Mouse (Mus musculus) testis, postnatal 14 days (tissue): ENCODE results near the gene Chn2.

Experiments used
- DNase-seq: peaks from one replicate; pipeline ENCODE4 v3.0.0; 2021; ENCODE audit warnings: low spot score

The Chn2 gene

DNA sequence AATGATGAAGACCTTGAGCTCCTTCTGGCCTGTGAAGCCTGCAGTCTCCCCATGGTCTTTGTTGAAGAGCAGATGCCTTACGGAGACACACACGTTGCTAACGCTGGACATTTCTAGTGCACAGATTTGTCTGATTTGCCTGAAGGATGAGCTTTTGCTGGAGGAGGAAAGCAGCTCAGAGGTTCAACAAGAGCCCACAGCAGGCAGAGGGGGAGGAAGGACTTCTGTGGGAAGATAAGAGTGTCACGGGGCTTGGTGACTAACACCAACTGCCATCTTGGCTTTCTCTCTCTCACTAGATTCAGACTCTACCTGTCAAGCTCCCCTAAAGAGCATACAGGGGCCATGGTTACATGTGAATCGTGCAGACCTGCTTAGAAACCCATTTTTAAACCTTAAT, 37.3 kb downstream of the Chn2 start:
- DNase-seq: no peak

DNA sequence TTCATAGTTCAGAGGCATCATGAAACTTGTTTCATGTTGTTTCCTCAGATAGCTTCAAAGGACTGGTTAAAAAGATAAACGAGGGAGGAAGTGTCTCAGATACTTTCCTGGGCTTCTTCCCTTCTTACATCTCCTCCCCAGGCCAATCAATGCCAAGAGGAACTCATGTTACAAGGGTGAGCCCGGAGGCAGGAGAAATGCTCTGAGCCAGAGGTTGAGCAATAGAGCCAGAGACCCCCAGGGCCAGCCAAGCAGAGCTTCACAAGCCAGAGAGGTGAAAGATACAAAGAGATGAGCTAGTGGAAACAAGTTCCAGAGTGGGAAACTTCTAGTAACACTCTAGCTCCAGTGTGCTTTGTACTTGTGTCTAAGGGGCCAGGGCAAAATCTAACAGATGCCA, 38.9 kb downstream of the Chn2 start:
- no peak for DNase-seq

DNA sequence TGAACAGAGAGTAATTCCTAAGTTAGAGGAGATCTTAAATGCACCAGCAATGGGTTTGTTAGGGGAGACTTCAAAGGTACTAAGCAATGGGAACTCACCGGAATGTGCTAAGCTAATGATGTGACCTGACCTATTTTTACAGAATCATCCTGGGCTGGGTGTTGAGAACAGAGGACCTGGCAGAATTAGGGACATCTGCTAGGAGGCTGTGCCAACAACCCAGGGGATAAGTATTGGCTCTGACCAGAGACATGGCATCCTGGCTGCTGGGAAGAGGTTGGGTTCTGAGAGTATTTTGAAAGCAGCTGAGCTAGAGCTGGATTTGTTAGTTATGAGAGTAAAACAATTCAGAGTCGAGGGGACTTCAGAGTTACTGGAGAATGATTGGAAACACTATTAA, 40.5 kb downstream of the Chn2 start:
- no peak for DNase-seq

DNA sequence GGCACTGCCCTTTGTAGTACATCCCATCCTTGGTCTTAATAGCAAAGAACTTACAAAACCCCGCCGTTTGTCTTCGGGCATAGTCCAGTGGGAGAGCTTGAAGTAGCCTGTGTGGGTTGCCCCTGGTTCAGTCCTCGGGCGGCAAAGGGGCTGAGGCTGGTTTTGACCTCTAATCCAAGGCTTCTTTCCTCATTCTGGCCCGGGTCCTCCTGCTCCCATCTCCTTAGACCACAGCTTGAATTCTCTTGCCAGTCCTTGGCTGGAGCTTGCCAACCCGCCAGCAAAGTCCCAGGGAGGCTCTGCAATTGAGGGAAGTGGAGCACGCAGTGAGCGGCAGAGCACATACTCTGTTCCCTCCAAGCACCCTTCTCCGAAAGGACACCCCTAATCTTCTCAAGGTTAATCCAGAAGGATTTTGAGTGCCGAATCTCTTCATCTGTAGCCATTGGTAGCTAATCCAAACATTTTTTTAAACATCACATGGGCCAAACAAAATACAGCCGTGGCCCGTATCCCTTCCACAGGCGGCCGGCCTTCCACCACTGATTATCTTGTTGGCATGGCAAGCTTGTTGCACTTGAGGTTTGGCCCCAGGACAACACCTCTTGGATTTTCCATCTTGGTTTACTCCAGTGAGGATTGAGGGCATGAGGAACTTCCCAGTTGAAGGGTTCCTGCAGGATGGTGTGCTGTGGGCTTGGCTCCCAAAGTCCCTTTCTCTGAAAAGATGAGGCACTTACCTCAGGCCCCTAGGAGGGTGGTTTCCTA, 41.3 kb downstream of the Chn2 start:
- DNase-seq: no peak

DNA sequence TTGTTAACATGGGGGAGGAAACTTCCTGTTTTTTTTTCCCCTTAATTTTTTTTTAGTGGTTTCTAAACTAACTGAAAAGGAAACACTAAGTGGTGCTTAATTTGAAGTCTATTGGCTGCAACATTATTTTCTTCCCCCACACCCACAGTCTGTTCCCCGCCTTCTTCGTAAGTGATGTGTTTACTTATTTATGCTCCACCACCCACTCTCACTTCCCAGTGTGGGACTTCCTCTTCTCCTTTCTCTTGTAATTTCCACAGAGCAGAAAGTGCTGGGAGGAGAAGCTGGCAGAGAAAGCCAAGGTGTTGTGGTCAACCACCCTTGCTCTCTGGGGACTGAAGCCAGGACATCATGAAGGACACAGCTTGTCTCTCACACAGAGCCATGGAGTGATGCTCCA, 43.2 kb downstream of the Chn2 start:
- no peak for DNase-seq

DNA sequence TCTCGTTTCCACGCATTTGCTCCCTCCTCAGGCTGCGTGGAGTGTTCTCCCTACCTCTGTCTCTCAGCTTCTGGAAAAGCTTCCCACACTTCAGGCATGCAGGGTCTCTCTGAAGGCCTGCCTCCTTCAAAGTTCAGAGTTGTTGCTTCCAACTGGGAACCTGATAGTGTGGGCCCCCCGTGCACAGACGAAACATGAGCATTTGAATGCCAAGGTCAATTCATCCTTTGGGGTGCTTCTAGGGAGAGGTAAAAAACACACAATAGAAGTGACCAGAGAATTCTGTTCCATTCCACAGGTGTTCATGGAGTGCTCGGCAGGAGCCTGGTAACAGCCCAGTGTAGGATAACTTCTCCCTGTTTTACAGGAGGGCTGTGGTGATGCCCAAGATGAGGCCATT, 44.7 kb downstream of the Chn2 start:
- no peak for DNase-seq

DNA sequence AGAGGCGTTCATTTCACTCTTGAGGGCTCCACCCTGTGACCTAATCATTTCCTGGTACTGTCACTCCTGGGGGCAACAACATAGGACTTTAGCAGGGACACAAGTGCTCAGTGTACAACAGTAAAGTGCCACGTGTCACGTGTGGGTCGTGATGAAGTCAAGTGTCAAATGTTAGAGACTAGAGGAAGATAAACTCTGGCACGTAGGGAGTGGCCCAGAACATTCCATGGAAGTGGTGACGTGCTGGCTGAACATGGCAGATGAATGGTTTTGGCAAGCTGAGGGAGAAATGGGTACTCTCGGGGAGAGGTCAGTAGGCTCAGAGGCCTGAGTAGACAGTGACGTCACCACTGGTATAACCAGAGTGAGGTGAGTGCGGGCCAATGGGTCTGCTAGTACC, 45.7 kb downstream of the Chn2 start:
- no peak for DNase-seq

DNA sequence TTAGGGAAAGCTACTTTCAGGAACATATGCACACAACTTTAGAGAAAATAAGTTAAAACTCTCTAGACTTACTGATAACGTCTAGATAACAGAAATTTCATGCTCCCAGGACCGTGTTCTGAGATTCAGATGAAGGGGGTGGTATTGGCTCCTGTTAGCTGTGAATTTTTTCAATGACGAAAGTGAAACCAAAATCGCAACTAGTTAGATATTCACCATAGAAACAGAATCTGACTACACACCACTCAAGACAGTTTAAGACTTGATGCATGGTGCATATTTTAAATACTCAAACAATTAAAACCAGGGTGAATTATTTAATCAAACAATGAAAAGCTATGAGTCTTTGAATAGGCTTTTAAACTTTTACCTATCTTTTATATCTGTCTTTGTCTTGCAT, 48.8 kb downstream of the Chn2 start:
- no peak for DNase-seq

DNA sequence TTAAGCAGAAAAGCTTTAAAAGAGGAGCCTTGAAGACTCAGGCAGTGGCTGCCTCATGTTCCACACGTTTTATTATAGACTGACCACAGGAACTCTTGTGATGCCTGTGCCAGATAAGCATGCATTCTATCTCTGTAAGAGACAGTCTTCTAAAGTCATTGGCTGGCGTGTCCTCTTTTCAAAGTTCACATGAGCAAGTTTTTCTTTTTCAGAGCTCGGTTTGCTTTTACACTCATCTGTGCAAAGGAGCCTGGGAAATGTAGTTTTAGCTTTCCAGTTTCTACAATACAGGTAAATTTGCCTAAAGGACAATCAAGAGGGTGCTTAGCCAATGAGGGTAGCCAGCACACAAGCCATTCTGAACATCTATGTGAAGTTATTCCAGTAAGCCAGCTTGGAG, 51.5 kb downstream of the Chn2 start:
- DNase-seq: no peak

DNA sequence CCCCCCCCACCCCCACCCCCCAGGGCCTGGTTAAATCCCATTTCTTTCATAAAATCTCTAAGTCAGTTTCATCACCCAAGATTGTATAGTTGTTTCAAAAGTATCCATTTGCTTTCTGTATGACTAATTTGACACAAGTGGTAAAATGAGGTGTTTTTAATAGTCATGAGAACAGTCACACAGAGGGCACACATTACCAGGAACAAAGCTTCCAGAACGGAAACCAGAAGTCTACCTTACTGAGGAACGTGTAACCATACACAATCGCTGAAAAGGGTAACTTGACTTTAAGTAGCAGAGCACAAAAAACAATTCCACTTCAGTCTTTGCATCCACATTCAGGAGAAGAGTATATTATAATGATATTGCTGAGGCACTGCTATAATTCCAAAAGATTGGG, 53.6 kb downstream of the Chn2 start:
- DNase-seq: no peak

DNA sequence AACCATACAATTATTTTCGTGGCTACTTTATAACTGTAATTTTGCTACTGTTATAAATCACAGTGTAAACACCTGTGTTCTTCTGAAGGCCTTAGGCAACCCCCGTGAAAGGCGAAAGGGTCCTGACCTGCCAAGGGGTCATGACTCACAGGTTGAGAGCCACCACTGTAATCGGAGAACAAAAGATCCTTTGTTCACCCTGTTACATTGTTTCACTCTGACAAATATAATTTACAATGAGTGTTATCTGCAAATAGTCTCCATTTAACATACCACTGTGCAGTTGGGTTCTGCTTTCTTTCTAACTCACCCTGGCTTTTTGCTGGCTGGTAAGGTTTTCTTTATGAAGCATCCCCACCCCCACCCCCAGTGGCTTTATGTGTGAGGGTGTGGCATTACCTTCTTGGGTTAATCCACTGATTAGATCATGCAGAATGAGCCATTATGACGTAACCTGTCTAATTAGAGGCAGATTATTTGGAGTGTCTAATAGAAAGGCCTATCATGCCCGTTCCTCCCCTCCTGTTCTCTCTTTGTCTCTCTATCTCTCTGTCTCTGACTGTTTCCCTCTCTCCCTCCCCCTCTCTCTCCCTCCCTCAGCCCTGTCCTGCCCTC, 56.9 kb downstream of the Chn2 start:
- DNase-seq: no peak

DNA sequence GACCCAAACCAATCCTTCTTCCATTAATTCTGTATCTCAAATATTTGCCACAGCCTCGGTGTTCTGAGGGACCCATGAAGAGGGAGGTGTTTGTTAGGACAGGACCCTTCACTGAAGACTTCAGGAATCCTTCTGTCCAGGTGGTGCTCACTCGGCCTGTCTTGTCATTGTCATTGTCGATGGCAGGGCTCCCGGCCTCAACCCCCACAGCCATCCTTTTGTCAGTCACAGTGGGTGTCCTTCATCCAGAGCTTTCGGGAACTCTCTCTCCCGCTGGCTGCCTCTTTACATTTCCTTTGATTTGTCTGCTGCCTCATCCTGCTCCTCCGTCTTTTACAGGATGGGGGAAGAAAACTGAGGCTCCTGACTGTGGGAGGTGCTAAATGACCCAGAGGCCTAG, 57.5 kb downstream of the Chn2 start:
- DNase-seq: no peak

DNA sequence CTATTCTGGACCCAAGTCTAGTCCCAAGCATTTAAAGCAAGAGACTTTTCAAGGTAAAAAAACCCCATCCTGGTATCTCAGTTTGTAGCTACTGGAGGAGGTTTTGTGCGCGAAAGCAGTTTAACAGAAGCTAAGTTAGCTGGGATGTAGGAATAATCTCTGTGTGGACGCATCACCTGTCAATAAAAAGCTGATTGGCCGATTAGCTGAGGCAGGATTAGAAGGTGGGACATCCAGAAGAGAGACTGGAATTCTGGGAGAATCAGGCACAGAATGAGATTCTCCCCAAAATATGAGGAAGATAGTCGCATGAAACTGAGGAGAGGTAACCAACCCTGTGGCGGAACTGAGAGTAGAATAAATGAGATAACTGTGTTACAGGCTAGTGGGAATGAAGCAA, 59.0 kb downstream of the Chn2 start:
- DNase-seq: no peak

DNA sequence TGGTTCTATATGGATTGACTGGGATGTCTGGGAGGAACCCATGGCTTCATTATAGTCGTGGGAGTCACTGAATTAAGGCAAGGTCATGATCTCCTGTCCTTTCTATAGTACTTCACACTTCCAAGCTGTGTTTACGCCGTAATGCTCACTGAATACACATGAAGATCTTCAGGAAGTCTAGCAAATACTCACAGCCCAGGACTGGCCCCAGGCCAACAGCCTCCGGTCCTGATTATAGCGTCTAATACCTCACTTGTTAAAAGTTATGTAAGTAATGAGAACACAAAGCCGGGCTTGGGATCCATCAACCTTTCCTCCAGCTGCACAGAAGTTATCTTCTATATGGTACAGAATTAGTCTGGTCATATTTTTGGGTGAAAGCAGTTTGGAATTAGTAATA, 60.3 kb downstream of the Chn2 start:
- no peak for DNase-seq

DNA sequence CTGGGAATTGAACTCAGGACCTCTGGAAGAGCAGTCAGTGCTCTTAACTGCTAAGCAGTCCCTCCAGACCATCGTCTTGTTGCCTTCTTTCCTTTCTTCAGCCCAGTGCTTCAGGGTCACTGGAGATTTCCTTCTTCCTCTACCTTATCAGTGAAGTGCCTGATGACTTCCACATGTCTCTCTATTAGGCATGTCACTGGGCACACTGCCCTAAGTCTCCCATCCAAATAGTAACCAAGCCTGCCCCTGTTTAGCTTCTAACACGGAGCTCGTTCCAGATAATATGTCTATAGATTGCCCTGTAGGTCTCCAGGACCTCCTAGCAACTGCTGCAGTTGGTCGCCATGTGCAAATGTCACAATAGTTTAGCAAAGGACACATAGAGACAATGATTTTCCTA, 62.9 kb downstream of the Chn2 start:
- DNase-seq: no peak

DNA sequence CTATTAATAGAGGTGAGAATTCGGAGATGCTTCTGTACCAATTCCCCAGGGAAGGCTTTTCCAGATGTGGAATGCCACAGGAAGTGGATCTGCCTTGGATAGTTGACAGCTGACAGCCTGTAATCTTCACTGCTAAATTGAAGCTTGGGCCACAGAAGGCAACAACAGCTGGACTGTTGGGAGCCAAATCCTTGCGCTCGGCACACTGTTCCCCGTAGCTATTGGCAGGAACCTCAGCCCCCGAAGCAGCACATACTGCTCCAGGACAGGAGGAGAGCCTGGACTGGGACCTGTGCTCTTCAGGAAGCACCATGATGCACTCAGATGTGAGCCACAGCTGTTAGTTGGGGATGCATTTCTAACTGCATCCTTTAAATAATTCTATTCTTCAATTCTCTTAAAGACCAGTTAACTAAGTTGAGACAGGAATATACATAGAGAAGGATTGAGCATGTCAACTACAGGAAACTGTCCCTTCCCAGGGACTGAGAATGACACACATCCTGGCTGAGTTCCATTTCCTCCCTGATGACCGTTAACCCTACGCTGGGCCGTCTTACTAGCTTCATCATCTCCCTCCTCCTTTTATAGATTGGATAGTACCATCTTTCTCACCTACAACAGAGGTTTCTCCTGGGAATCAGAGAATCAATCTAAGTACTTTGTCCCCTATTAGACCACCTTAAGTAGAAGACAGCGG, 64.1 kb downstream of the Chn2 start:
- DNase-seq: no peak

DNA sequence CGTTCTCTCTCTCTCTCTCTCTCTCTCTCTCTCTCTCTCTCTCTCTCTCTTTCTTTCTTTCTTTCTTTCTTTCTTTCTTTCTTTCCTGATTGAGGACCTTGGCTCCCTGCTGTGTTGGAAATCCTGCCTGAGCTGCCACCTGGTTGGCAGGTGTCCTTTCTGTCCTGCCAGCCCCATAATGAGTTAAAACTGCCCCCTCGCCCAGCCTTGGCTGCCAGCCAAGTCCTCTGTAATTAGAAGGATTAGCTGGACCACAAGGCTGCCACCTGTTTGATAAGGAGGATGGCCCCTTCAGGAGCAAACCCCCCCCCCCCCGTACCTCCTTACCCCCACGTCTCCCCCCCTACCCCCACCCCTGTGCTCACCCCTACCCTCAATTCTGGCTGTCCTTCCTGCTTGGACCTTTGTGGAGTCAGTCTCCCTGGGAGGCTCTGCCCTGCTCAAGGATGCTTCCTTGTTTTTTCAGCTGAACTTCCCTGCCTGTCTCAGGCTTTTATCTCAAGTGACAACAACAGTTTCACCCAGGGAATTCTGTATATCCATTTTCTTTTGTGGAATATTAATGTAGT, 72.1 kb downstream of the Chn2 start:
- no peak for DNase-seq

DNA sequence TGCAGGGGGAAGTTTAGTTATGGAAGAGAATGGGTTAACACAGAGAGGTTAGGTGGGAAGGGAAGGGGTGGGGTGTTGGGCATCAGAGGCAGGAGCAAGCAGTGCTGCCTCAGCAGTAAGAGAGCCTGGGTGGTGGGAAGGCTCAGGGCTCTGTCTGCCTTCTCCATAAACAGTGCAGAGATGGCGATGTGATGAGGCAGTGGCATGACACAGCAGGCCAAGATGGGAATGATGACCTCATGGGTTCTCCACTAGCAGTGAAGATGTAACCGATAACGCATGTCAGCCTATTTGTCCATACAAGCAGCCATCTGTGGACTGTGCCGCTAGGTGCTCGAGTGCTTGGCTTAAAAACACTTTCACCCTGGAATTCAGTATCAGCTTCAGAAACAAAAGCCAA, 74.0 kb downstream of the Chn2 start:
- no peak for DNase-seq

DNA sequence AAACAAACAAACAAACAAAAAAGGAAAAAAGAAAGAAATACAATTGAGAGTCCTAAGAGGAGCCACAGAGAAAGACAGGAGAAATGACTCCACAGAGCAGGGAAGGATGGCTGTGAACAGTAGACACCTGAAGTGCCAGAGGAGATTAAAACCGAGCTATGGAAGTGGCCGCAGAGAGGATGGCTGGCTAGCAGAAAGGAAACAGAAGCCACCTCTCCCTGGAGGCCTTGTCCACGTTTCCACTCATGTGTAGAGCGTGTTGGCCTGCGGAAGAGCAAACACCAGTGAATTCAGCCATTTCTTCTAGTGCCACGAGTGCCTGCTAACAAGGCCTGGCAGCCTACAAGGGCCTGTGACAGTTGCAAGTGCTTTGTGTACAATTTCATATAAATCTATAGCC, 75.1 kb downstream of the Chn2 start:
- no peak for DNase-seq

DNA sequence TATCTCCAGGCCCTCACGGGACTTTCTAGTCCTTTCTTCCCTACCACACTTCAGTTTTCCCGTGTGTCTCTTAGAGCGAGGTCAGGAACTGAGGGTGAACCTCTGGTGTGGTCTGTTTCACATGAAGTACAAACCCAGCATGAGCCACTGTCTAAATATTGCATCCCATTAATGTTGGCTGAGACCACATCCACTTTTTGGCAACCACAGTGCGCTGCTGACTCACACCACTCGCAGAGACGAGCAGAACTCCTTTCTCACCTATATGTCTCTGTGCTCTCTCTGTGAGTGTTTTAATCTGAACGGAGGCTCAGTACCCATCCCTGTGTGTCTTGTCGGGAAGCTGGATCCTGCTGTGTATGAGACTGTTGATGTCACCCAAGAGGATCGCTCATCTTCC, 76.9 kb downstream of the Chn2 start:
- no peak for DNase-seq

DNA sequence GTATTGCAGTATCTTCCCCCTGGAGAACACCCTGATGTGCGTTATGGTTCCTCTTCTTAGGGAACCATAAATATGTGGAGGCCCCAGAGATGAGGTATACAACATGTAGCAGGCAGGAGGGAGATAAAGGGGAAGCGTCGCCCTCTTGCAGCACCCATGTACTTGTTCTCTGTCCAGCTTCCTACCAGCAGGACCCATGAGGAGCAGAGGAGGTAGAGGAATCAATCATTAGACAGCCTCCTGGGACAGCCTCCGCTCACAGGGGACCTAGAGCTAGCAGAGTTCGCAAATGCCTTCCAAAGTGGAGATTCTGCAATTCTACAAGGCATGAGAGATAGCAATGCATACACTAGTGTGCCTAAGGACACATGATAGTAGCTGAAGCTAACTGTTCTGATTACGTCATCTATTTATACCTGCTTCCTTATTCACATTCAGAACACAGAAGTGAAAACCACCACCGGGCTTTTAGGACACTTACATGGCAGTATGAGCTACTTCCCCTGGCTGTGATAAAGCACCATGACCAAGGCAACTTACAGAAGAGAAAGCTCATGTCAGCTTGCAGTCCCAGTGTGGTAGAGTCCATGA, 77.7 kb downstream of the Chn2 start:
- no peak for DNase-seq

DNA sequence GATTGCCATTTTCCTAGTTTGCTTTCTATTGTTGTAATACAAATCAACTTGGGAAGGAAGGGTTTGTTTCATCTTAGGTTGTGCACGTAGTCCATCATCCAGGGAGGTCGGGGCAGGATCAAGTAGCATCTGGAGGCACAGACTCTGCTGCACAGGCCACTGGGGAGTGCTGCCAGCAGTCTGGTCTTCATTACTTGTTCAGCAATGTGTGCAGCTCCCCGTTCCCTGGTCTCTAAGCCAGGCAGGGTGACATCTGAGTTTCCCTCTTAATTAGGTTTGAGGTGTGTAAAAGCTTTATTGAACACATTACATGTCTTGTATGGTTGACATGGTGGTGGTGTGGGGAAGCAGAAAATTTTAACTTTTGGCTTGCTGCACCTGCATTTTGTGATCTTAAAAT, 79.0 kb downstream of the Chn2 start:
- no peak for DNase-seq

DNA sequence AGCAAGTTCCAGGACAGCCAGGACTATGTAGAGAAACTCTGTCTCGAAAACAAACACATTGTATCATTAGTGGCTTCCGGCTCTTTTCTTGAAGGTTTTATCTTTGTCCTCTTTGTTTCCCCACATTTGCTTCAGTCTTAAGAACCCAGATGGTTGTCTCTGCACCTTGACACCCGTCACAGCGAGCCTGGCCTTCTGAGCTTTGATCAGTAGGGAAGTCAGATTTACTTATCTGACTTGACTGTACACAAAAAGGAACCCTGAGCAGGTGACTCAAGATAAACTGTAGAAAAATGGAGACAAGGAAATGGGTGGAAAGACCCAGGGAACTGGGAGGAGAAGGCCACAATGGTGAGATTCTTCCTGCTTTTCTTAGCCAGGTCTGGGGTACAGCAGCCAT, 79.5 kb downstream of the Chn2 start:
- no peak for DNase-seq
